Mouse (Mus musculus) stomach, postnatal 0 days (tissue): Measurements from ENCODE around the gene Cyp4f13. TPM values are rescaled to one million over a fixed set of nuclear protein-coding genes. Genes with fewer than 3 reads are reported as not detected.

Source experiments
- ATAC-seq: fragments of 200-750 bp; cut with Nextera tagmentation; 2 replicates; pipeline ENCODE4 v1.8.0; 2017; ENCODE audit not compliant: low FRiP score, low TSS enrichment
- DNase-seq: peaks from one replicate; pipeline ENCODE4 v3.0.0-alpha.2; 2016; ENCODE audit warnings: low spot score
- H3K27ac ChIP-seq: fragments of 300-500 bp; sonication (generic); replicated peaks from 2 replicates; pipeline ENCODE4 v1.5.1; 2014; ENCODE audit warnings: mild to moderate bottlenecking, control low read depth
- H3K27me3 ChIP-seq: fragments of 300-500 bp; sonication (generic); 2 replicates; pipeline ENCODE4 v1.6.1; 2014; ENCODE audit warnings: low read length; ENCODE audit not compliant: control insufficient read depth, insufficient read depth
- H3K36me3 ChIP-seq: fragments of 300-500 bp; sonication (generic); 2 replicates; pipeline ENCODE4 v1.6.1; 2014; ENCODE audit warnings: low read length, mixed read lengths; ENCODE audit not compliant: control insufficient read depth, insufficient read depth
- H3K4me1 ChIP-seq: fragments of 300-500 bp; sonication (generic); replicated peaks from 2 replicates; pipeline ENCODE4 v1.6.1; 2014; ENCODE audit warnings: antibody characterized with exemption; ENCODE audit not compliant: control insufficient read depth, insufficient read depth
- H3K4me2 ChIP-seq: fragments of 300-500 bp; sonication (generic); replicated peaks from 2 replicates; pipeline ENCODE4 v1.6.1; 2014; ENCODE audit warnings: low read depth, mild to moderate bottlenecking, control low read depth, moderate library complexity
- H3K4me3 ChIP-seq: fragments of 300-500 bp; sonication (generic); 2 replicates; pipeline ENCODE4 v1.5.1; 2014; ENCODE audit warnings: low read depth, low read length, control low read depth
- H3K9ac ChIP-seq: fragments of 300-500 bp; sonication (generic); 2 replicates; pipeline ENCODE4 v1.6.1; 2014; ENCODE audit warnings: mild to moderate bottlenecking, low read length, control low read depth, mixed read lengths
- H3K9me3 ChIP-seq: fragments of 300-500 bp; sonication (generic); 2 replicates; pipeline ENCODE4 v1.6.1; 2016; ENCODE audit warnings: low read length; ENCODE audit not compliant: control insufficient read depth
- CTCF ChIP-seq: IDR thresholded peaks from 2 replicates; pipeline ENCODE4 v1.5.1; 2016; ENCODE audit warnings: antibody characterized with exemption, low read depth, mild to moderate bottlenecking, moderate library complexity
- EP300 ChIP-seq: optimal IDR thresholded peaks from 2 replicates; pipeline ENCODE3; 2016; ENCODE audit warnings: antibody characterized with exemption
- WGBS: fragments of 180-500 bp; shearing (Covaris S2); extraction: QIAGEN DNeasy Blood & Tissue Kit; methylation state at CpG from one replicate; pipeline ENCODE4 v1.1.7; 2014; 5-methylcytosine and 5-hydroxymethylcytosine counted together
- polyA plus RNA-seq: library from polyadenylated mRNA; unstranded; fragments of >200 nt; fragmentation: Nextera tagmentation; extraction: Ambion mirVana; gene quantifications from 2 replicates; pipeline ENCODE4 v1.2.1, GENCODE M21; 2015

Gene Cyp4f13
- polyA plus RNA-seq, 1 experiment from 2014 or later: 15.5 TPM

DNA sequence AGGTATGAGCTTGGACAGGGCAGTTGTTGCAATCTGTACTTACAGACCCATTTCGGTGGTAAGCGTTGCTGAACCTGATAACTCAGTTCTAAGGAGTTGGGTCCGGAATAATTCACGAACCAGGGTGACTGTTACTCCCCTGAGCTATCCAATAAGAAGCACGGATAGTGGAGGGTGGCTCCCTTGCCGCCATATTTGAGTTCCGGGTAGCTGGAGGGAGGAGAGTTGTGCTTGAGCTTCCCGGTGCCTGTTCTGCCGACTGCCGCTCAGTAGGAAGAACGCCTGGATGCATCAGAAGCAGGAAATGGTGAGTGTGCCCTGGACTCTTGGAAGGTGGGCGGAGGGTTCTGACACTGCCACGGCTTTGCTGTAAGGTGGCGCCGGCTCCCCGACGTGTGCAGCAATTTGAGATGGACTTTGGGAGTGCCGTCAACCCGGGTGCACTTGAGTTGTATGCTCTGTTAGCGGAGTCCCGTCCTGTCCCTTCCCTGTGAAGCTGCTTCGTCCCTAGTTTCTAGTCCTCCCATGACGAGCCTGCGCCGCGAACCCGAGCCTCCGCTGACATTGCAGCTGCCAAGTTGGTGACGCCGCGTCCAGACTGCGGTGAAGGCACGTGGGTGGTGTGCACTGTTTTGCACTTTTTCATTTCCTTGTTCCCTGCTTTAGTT lies 18.6 kb upstream of the Cyp4f13 start, which contains the start of gene Zfp472:
Zfp472 (plus strand) TSS at position 192 of the 668 bp plus-strand sequence.
- Histone ChIP-seq H3K9me3 (no peaks in the 10 kb centered on the region), H3K27ac (peak within 1 kb of the TSS; percentile 96), H3K27me3 (no peaks in the 10 kb centered on the region), H3K36me3 (no peaks in the 10 kb centered on the region), H3K4me1 (peaks cover 6% of the 10 kb centered on the region), H3K4me2 (peak within 1 kb of the TSS; percentile 86), H3K4me3 (peak within 1 kb of the TSS; percentile 63), H3K9ac (peak within 1 kb of the TSS; percentile 72)
- DNase-seq (peak; percentile 90), ATAC-seq (peak; percentile 99)
- TF ChIP-seq CTCF: no peak
- peak; percentile 82 for TF ChIP-seq EP300
- under 1% methylated on average over 33 of the region's 33 CpGs for WGBS

DNA sequence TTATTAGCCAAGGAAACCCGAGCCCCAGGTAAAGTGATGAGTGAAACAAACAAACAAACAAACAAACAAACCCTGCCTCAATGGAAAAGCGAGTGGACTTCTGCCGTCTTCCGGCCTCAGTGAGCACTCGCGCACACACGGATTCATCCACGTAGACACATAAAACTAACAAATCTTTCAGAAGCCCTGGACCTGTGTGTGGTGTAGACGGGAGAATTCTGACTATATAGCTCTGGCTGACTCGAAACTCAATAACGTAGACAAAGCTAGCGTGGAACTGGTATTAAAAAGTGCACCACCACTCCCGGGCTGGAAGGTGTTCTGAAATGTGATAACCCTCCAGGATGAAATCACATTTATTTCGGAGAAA lies 18.0 kb upstream of the Cyp4f13 start:
- H3K4me3 ChIP-seq: peak overlapping the region; percentile 63
- peak overlapping the region; percentile 86 for H3K4me2 ChIP-seq
- H3K27ac ChIP-seq: peak overlapping the region; percentile 96
- under 1% methylated on average over 14 of the region's 14 CpGs for WGBS
- H3K9ac ChIP-seq: peak overlapping the region; percentile 72
- ATAC-seq: peak; percentile 61
- H3K9me3 ChIP-seq: no peaks in the 10 kb centered on the region
- H3K36me3 ChIP-seq: no peaks in the 10 kb centered on the region
- TF ChIP-seq EP300 (no peak), CTCF (no peak)
- H3K4me1 ChIP-seq: peaks cover 6% of the 10 kb centered on the region
- DNase-seq: no peak
- no peaks in the 10 kb centered on the region for H3K27me3 ChIP-seq

DNA sequence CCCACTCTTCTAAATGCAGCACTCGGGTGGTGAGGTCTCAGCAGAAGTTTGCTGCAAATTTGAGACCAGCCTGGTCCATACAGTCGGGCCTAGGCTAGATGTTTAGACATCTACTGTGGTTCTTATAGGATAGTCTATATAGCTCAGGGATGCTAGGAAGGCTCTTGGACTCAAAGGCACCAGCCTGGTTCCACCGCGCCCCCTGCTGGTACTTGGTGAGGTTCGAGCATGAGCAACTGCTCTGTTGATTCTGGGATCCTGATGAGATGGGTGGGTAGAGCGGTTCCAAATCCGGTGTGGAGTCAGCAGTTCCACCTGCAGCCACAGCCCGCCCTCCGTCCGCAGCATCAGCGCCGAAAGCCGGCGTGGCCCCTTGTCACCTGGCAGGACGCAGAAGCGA lies 4.2 kb upstream of the Cyp4f13 start:
- Histone ChIP-seq H3K4me2 (no peak overlapping the region), H3K27ac (no peak overlapping the region), H3K9me3 (no peaks in the 10 kb centered on the region), H3K27me3 (no peaks in the 10 kb centered on the region), H3K9ac (no peak overlapping the region), H3K36me3 (no peaks in the 10 kb centered on the region), H3K4me1 (peaks cover 4% of the 10 kb centered on the region), H3K4me3 (no peak overlapping the region)
- no peak for ATAC-seq
- DNase-seq: peak; percentile 83
- 28% methylated on average over 16 of the region's 16 CpGs for WGBS
- TF ChIP-seq EP300 (no peak), CTCF (peak; percentile 90)

DNA sequence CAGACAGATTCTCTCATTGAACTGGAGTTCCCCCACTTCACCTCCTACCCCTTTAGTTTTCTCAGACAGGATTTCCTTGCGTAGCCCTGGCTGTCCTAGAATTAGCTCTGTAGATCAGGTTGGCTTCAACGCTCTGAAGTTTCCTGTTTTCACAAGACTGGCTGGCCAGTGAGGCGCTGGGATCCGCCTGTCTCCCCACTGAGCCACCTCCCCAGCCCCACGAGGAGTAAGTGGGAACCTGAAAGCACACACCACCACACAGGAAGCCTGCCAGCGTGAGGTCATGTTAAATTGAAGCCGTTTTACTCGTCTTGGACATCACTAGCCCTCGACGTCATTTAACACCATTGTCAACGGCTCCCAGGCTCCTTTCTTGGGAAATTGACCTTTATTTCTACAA lies 3.8 kb upstream of the Cyp4f13 start:
- no peak for DNase-seq
- no peak overlapping the region for H3K27ac ChIP-seq
- H3K4me2 ChIP-seq: no peak overlapping the region

DNA sequence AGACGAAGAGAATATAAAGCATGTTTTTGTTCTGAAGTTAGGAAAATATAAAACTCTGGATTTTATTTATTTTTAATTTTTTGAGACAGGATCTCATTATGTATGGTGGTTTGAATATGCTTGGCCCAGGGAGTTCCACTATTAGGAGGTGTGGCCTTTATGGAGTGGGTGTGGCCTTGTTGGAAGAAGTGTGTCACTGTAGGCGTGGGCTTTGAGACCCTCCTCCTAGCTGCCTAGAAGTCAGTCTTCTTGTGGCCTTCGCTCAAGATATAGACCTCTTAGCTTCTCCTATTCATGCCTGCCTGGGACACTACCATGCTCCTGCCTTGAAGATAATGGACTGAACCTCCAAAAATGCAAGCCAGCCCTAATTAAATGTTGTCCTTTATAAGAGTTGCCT lies 2.9 kb upstream of the Cyp4f13 start:
- ATAC-seq: no peak
- no peak overlapping the region for H3K9ac ChIP-seq
- 93% methylated on average over 3 of the region's 3 CpGs for WGBS

More for the DNA sequence above, 3.8 kb upstream of the Cyp4f13 start:
- Histone ChIP-seq H3K27me3 (no peaks in the 10 kb centered on the region), H3K9me3 (no peaks in the 10 kb centered on the region), H3K4me3 (no peak overlapping the region), H3K9ac (no peak overlapping the region), H3K4me1 (peaks cover 4% of the 10 kb centered on the region), H3K36me3 (no peaks in the 10 kb centered on the region)
- 77% methylated on average over 11 of the region's 11 CpGs for WGBS
- TF ChIP-seq EP300 (no peak), CTCF (no peak)
- no peak for ATAC-seq

DNA sequence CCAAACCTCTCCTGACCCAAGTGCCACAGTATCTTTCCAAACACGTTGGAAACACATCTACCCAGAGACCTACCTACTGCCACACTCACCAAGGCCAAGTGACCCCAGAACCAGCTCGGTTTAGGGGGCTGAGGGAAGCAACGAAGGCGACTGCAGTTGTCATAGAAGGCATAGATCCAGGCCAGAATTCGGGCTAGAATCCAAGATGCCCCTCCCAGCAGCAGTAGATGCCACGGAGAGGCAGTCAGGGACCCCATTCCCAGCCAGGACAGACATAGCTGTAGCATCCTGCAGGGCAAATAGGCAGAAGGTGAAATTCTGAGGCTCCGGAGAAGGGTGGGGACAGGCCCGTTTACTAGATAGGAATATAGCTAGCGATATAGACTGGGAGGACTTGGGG lies 486 bp downstream of the Cyp4f13 start:
- Histone ChIP-seq H3K4me2 (peak overlapping the region; percentile 93), H3K4me3 (peak overlapping the region; percentile 73), H3K9ac (peak overlapping the region; percentile 82), H3K36me3 (peaks cover 2% of the 10 kb centered on the region; the same call in 1 of the 2 replicates), H3K9me3 (no peaks in the 10 kb centered on the region), H3K27ac (peak overlapping the region; percentile 89), H3K4me1 (peaks cover 4% of the 10 kb centered on the region), H3K27me3 (no peaks in the 10 kb centered on the region)
- ATAC-seq: no peak
- no peak for DNase-seq
- WGBS: 36% methylated on average over 9 of the region's 9 CpGs
- TF ChIP-seq EP300 (no peak), CTCF (no peak)

More for the DNA sequence above, 2.9 kb upstream of the Cyp4f13 start:
- H3K27ac ChIP-seq: no peak overlapping the region
- no peaks in the 10 kb centered on the region for H3K27me3 ChIP-seq
- peaks cover 4% of the 10 kb centered on the region for H3K4me1 ChIP-seq
- no peaks in the 10 kb centered on the region for H3K9me3 ChIP-seq
- no peaks in the 10 kb centered on the region for H3K36me3 ChIP-seq
- no peak for DNase-seq
- TF ChIP-seq CTCF: no peak
- TF ChIP-seq EP300: no peak
- H3K4me3 ChIP-seq: no peak overlapping the region
- no peak overlapping the region for H3K4me2 ChIP-seq
